Mouse (Mus musculus): ENCODE results near the gene Rcbtb2.

DNA sequence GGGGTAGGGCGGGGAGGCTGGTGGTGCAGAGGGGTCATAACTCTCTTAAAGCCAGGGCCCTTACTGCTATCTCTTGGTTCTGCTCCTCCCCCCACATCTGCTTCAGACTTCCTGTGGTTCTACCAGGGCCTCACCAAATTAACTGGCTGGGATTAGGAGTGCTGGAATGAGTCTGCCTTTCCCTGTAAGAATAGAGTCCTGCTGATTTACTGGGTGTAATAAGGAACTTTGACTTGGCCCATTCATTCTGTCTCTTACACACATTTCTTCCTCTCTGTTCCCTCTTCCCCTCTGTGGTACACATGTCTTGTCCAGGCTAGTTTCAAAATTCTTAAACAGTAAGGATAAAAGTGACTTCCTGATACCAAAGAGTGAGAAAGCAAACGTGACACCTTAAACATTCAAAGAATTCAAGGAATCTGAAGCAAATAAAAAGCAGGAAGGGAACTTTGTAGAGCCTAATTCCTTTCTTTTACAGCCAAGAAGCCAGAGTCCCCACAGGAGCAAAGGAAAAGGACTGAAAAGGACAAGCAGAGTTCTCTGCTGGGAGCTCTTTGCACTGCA is 111.7 kb downstream of the Rcbtb2 start:
- no peak for TF ChIP-seq POLR2A (IDR thresholded peaks at IDR 0.05; ENCODE audit: low read depth, low read length)
- no peak for TF ChIP-seq CTCF (conservative IDR thresholded peaks at IDR 0.05; ENCODE audit: insufficient read depth, insufficient read length, low read depth, low read length)
